Mouse (Mus musculus) cortical plate, adult 2 months (tissue): ENCODE measurements at regions not wholly inside any gene's neighbourhood (a gene's known extent, or its start where the extent isn't known, plus 50 kb on each side); places are given as distances from the start of the nearest gene placed in this dataset.

ENCODE experiments used
- H3K27ac ChIP-seq: fragments of 200-500 bp; 2 replicates; pipeline ENCODE4 v1.5.1; 2012; ENCODE audit warnings: low read length, control low read depth, inconsistent platforms; ENCODE audit not compliant: insufficient read depth
- H3K4me1 ChIP-seq: fragments of 200-500 bp; 2 replicates; pipeline ENCODE4 v1.6.1; 2011; ENCODE audit warnings: low read length; ENCODE audit not compliant: control insufficient read depth, insufficient read depth
- H3K4me3 ChIP-seq: fragments of 200-500 bp; 2 replicates; pipeline ENCODE4 v1.5.1; 2011; ENCODE audit warnings: mild to moderate bottlenecking, low read length, control low read depth; ENCODE audit not compliant: insufficient read depth
- CTCF ChIP-seq: fragments of 200-500 bp; IDR thresholded peaks from 2 replicates; pipeline ENCODE4 v1.5.1; 2011; ENCODE audit warnings: mild to moderate bottlenecking, control low read depth, low read length; ENCODE audit not compliant: insufficient read depth; ENCODE audit errors: extremely low read depth
- POLR2A ChIP-seq: fragments of 200-500 bp; IDR thresholded peaks from 2 replicates; pipeline ENCODE4 v1.6.1; 2011; ENCODE audit warnings: mild to moderate bottlenecking, low read length, control low read depth; ENCODE audit not compliant: insufficient read depth; ENCODE audit errors: extremely low read depth

GRCm38 (mm10) chr15:36354545-36354944, 653.0 kb downstream of the Zfp706 start:
- H3K27ac ChIP-seq = no peak overlapping the region
- no peak overlapping the region for H3K4me3 ChIP-seq
- TF ChIP-seq CTCF (no peak), POLR2A (no peak)
- H3K4me1 ChIP-seq = peaks cover 2% of the 10 kb centered on the region; the same call in 1 of the 2 replicates

GRCm38 (mm10) chr15:36353793-36354192, 653.8 kb downstream of the Zfp706 start:
- TF ChIP-seq POLR2A = no peak
- TF ChIP-seq CTCF = no peak
- Histone ChIP-seq H3K4me1 (peaks cover 2% of the 10 kb centered on the region; the same call in 1 of the 2 replicates), H3K4me3 (no peak overlapping the region), H3K27ac (no peak overlapping the region)

- TF ChIP-seq CTCF (no peak), POLR2A (no peak)
- no peak overlapping the region for H3K4me3 ChIP-seq
- H3K4me1 ChIP-seq = peaks cover 2% of the 10 kb centered on the region; the same call in 1 of the 2 replicates
- no peak overlapping the region for H3K27ac ChIP-seq
Measured at GRCm38 (mm10) chr15:36352929-36353328, 654.6 kb downstream of the Zfp706 start.

- Histone ChIP-seq H3K4me3 (no peak overlapping the region), H3K4me1 (peaks cover 2% of the 10 kb centered on the region; the same call in 1 of the 2 replicates), H3K27ac (no peak overlapping the region)
- TF ChIP-seq CTCF (no peak), POLR2A (no peak)
Measured at GRCm38 (mm10) chr15:36351693-36352092, 655.9 kb downstream of the Zfp706 start.

- H3K4me3 ChIP-seq = no peak overlapping the region
- peaks cover 2% of the 10 kb centered on the region; the same call in 1 of the 2 replicates for H3K4me1 ChIP-seq
- no peak overlapping the region for H3K27ac ChIP-seq
- TF ChIP-seq POLR2A = no peak
- no peak for TF ChIP-seq CTCF
Measured at GRCm38 (mm10) chr15:36348348-36348747, 659.2 kb downstream of the Zfp706 start.

- no peak overlapping the region for H3K4me3 ChIP-seq
- no peak overlapping the region for H3K27ac ChIP-seq
- TF ChIP-seq CTCF (no peak), POLR2A (no peak)
- H3K4me1 ChIP-seq = peaks cover 2% of the 10 kb centered on the region; the same call in 1 of the 2 replicates
Measured at GRCm38 (mm10) chr15:36347333-36347845, 660.2 kb downstream of the Zfp706 start.

GRCm38 (mm10) chr15:36346126-36346525, 661.4 kb downstream of the Zfp706 start:
- peaks cover under 1% of the 10 kb centered on the region; the same call in 1 of the 2 replicates for H3K4me1 ChIP-seq
- no peak overlapping the region for H3K4me3 ChIP-seq
- TF ChIP-seq POLR2A (no peak), CTCF (no peak)
- H3K27ac ChIP-seq = no peak overlapping the region

GRCm38 (mm10) chr15:36345413-36345812, 662.2 kb downstream of the Zfp706 start:
- Histone ChIP-seq H3K4me3 (no peak overlapping the region), H3K27ac (no peak overlapping the region), H3K4me1 (no peaks in the 10 kb centered on the region)
- TF ChIP-seq POLR2A = no peak
- no peak for TF ChIP-seq CTCF

- Histone ChIP-seq H3K4me3 (no peak overlapping the region), H3K27ac (no peak overlapping the region), H3K4me1 (no peaks in the 10 kb centered on the region)
- no peak for TF ChIP-seq POLR2A
- no peak for TF ChIP-seq CTCF
Measured at GRCm38 (mm10) chr15:36339971-36340550, 667.5 kb downstream of the Zfp706 start.

GRCm38 (mm10) chr15:36338766-36339165, 668.8 kb downstream of the Zfp706 start:
- Histone ChIP-seq H3K4me3 (no peak overlapping the region), H3K4me1 (no peaks in the 10 kb centered on the region), H3K27ac (no peak overlapping the region)
- TF ChIP-seq POLR2A (no peak), CTCF (no peak)

GRCm38 (mm10) chr15:36336857-36337256, 670.7 kb downstream of the Zfp706 start:
- no peak overlapping the region for H3K4me3 ChIP-seq
- H3K4me1 ChIP-seq = no peaks in the 10 kb centered on the region
- no peak overlapping the region for H3K27ac ChIP-seq
- no peak for TF ChIP-seq CTCF
- no peak for TF ChIP-seq POLR2A
